Mouse (Mus musculus) testis, postnatal 10 days (tissue): ENCODE measurements around the gene Gm5941.
"Not testable (repeated sequence)": the region's sequence is repeated elsewhere in the genome, so short reads cannot be mapped to it uniquely, and the experiment has no call there.

ENCODE experiments used
- DNase-seq: peaks from one replicate; pipeline ENCODE4 v3.0.0; 2021; ENCODE audit warnings: low spot score

The Gm5941 gene

GRCm38 (mm10) chrX:92489649-92490048 is at the start of gene Gm5941:
TSS of gene Gm5941 (plus strand) at chrX:92489949.
- not testable (repeated sequence) for DNase-seq

DNA sequence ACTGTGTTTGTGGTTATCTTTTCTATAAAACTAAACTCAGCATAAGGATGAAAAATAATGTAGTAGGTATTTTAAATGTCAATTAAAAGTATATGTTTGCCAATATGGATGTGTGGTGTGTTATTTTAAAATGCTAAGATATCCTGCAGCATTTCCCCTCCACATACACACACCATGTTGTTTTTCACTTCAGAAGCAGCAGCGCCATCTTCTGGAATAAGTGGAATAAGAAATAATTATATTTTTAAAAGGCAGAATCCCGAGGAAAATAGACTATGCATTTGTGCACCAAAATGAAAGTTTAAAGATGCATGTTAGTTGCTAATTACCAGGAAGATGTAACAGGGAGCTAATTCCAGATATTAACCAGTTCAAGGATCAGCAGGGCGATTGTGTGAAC is 29.3 kb upstream of the Gm5941 start:
- DNase-seq, result no peak

- DNase-seq, result no peak
Measured at GRCm38 (mm10) chrX:92464773-92465172, 25.0 kb upstream of the Gm5941 start.

- no peak for DNase-seq
Measured at GRCm38 (mm10) chrX:92498254-92498653, 8.5 kb downstream of the Gm5941 start.

DNA sequence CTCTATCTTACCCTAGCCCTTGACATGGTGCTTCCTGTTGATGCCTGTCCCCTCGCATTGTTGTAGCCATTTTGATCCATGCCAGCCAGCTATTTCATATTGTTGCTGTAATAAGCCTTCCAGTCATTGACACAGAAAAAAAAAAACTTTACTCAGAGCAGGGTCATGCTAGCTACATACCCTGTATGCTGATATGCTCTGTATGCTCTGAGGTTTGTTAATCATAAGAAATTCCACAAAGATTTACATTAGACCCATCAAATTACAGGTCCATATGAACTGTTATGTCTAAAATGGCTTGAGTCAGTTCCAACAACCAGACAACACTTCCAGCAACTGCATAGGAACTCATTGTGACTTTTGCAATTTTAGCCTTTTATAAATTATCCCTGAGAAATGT is 38.1 kb downstream of the Gm5941 start:
- DNase-seq, result no peak
